Mouse (Mus musculus): ENCODE results near the gene Abcc4. TPM values are rescaled to one million over a fixed set of nuclear protein-coding genes. Genes with fewer than 3 reads are reported as not detected.
"Not testable (repeated sequence)": the region's sequence is repeated elsewhere in the genome, so short reads cannot be mapped to it uniquely, and the experiment has no call there.

Gene Abcc4
- polyA plus RNA-seq, 1 experiment from 2014 or later: 1.6 TPM

DNA sequence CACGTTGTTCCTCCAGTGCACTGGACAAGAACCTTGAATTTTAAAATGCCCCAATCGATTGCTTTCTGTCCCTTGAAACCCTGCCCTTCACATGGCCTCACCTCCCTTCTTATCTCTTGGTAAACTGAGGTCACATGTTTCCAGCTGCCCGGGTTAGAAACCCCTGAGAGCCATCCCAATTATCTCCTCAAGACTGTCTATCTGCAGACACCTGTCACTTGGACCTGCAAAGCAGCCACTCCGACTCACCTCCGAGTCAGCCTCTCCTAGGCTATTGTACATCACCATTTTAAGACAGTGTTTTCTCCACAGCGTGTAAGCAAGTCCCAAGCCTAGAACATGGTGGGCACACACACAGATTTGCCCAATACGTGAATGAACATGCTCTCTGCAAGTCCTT is 31.8 kb downstream of the Abcc4 start:
- 83% methylated on average over 7 of the region's 7 CpGs for whole genome bisulfite sequencing
- no peak overlapping the region for H3K27ac ChIP-seq
- no peak for ATAC-seq

DNA sequence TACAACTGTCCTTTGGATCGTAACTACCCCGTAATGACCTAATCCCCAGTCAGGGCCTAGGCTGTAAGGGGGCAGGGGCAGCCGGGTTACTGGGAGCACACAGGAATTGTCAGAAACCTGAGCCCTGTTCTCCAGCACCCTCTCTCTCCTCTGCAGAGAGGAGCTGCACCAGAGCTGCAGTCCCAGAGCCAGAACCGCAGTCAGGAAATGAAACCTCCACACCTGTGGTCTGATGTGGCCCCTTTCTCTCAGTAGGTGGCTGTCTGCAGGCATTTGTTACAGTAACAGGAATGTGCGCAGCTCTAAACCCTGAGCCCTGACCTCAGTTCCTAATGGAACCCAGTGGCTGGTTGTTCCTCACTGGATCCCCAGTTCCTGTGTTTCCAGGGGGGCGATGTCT is 32.5 kb downstream of the Abcc4 start:
- 74% methylated on average over 6 of the region's 6 CpGs for WGBS
- no peak overlapping the region for H3K9ac ChIP-seq (replicated peaks)
- H3K9me3 ChIP-seq: no peaks in the 10 kb centered on the region
- H3K4me3 ChIP-seq (replicated peaks): no peak overlapping the region
- no peak overlapping the region for H3K4me2 ChIP-seq (replicated peaks)
- H3K27me3 ChIP-seq: no peaks in the 10 kb centered on the region
- no peak overlapping the region for H3K27ac ChIP-seq
- ATAC-seq: no peak
- H3K4me1 ChIP-seq (replicated peaks): peaks cover 5% of the 10 kb centered on the region; the same call in 1 of the 2 replicates
- H3K36me3 ChIP-seq: no peaks in the 10 kb centered on the region

More for the DNA sequence above, 31.8 kb downstream of the Abcc4 start:
- H3K36me3 ChIP-seq: no peaks in the 10 kb centered on the region
- H3K9me3 ChIP-seq: no peaks in the 10 kb centered on the region
- H3K4me1 ChIP-seq (replicated peaks): peaks cover 5% of the 10 kb centered on the region; the same call in 1 of the 2 replicates
- H3K9ac ChIP-seq (replicated peaks): no peak overlapping the region
- H3K4me2 ChIP-seq (replicated peaks): no peak overlapping the region
- H3K27me3 ChIP-seq: no peaks in the 10 kb centered on the region
- no peak overlapping the region for H3K4me3 ChIP-seq (replicated peaks)

DNA sequence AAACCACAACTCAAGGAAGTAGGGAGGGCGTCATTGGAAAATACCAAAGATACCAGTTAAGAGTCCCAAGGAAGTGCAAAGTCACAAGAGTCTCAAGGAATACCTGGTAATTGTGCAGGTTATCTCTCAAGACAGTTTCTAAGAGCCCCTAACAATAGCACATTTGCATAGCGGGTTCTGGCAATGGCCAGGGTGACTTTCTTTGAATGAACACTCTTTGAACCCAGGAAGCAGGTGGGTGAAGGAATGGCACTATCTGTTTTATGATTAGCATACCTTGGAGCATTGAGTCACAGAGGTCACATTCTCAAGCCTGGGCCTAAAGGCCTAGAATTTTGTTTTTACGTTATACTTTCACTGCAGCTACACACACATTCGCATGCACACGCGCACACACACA is 33.1 kb downstream of the Abcc4 start:
- WGBS: 96% methylated on average over 6 of the region's 6 CpGs
- H3K4me3 ChIP-seq (replicated peaks); H3K9me3 ChIP-seq; H3K27ac ChIP-seq; H3K36me3 ChIP-seq; H3K9ac ChIP-seq (replicated peaks); H3K27me3 ChIP-seq; ATAC-seq; H3K4me1 ChIP-seq (replicated peaks); H3K4me2 ChIP-seq (replicated peaks): not testable (repeated sequence)

DNA sequence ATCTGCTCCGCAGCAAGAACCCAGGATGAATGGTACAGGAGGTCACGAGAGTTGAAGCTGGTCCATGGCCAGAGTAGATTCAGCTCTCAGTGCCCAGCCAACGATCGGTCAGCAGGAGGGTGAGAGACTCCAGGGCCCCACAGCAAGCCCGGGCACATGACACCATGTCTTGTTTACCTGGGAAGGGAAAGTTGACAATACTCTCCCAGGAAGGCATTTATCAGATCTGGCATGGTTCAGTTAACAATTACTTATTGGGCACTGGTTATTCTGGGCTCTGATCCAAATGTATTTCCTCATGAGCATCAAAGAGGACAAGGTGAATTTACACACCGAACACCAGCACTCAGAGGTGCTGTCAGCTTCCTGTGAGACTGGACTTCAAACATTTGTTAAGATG is 38.5 kb downstream of the Abcc4 start:
- H3K9me3 ChIP-seq: no peaks in the 10 kb centered on the region
- no peaks in the 10 kb centered on the region for H3K27me3 ChIP-seq
- no peak overlapping the region for H3K27ac ChIP-seq
- no peak for ATAC-seq
- H3K4me3 ChIP-seq (replicated peaks): no peak overlapping the region
- 85% methylated on average over 6 of the region's 6 CpGs for whole genome bisulfite sequencing
- H3K9ac ChIP-seq (replicated peaks): no peak overlapping the region
- no peaks in the 10 kb centered on the region for H3K4me1 ChIP-seq (replicated peaks)
- H3K36me3 ChIP-seq: no peaks in the 10 kb centered on the region
- H3K4me2 ChIP-seq (replicated peaks): no peak overlapping the region

DNA sequence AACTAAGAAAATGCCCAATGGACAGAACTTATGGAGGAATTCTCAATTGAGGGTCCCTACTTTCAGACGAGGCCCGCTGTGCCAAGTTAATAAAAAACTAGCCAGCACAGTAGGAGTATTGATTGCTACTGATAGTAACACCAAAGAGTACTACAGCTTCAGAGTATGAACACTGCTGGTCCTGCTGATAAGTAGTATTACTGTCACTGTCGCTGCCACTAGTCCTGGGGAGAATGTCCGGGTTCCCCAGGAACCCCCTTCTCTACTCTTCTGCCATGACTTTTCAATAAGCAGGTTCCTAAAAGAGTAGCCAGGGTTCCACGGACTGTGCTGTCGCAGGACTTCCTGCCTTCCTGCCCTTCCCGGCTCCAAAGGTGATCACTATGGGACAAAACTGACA is 41.4 kb downstream of the Abcc4 start:
- H3K4me2 ChIP-seq (replicated peaks): no peak overlapping the region
- H3K4me3 ChIP-seq (replicated peaks): no peak overlapping the region
- ATAC-seq: no peak
- H3K9ac ChIP-seq (replicated peaks): no peak overlapping the region
- H3K27ac ChIP-seq: no peak overlapping the region
- H3K36me3 ChIP-seq: no peaks in the 10 kb centered on the region
- 92% methylated on average over 7 of the region's 7 CpGs for WGBS
- no peaks in the 10 kb centered on the region for H3K4me1 ChIP-seq (replicated peaks)
- no peaks in the 10 kb centered on the region for H3K9me3 ChIP-seq
- no peaks in the 10 kb centered on the region for H3K27me3 ChIP-seq

DNA sequence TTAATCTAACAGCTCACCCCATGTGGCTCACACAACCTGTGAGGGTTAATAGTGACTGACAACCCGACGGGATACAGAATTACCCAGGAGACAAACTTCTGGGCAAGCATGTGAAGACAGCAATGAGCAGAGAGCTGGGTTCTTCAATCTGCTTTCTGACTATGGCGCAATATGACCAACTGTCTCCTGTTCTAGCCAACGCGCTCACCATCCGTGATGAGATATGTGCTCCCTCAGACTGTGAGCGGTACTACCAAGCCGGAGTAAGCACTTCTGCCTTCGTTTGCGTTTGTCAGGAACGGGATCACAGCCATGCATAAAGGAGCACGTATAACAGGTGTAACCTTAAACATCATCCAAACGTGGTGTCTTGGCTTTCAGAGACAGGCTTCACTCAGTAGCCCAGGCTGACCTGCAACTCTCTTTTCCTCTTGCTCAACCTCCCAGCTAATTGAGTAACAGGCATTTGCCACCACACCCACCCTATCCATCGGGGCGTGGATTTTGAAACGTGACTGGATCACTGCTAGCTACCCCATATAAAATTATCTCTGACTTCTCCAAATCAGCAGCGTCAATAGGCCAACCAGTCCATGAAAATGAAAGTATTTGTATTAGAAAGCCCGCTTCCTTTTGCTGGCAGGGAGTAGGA is 43.3 kb downstream of the Abcc4 start:
- H3K9me3 ChIP-seq: no peaks in the 10 kb centered on the region
- no peaks in the 10 kb centered on the region for H3K27me3 ChIP-seq
- H3K9ac ChIP-seq (replicated peaks): no peak overlapping the region
- H3K36me3 ChIP-seq: no peaks in the 10 kb centered on the region
- H3K4me2 ChIP-seq (replicated peaks): no peak overlapping the region
- no peak overlapping the region for H3K4me3 ChIP-seq (replicated peaks)
- ATAC-seq: no peak
- no peak overlapping the region for H3K27ac ChIP-seq
- WGBS: 92% methylated on average over 18 of the region's 18 CpGs
- H3K4me1 ChIP-seq (replicated peaks): peaks cover 5% of the 10 kb centered on the region

DNA sequence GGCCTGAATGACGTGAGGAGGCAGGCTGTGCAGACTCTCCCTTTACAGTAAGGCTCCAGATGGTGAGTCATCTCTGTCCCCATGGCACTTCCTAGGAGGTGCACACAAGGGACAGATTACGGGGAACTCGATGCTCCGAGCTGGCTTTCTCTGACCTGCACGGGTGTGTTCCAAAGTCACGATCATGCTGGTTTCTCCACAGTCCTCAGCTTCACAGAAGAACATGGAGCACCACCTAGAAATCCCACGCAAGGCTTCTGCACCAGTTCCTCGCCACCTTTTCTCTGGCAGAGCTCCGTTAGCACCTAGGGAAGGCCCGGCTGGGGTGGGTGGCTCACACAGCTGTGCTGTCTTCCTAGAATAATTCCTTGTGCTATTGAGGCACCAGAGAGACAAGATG is 43.9 kb downstream of the Abcc4 start:
- H3K9me3 ChIP-seq: no peaks in the 10 kb centered on the region
- WGBS: 90% methylated on average over 10 of the region's 10 CpGs
- no peaks in the 10 kb centered on the region for H3K36me3 ChIP-seq
- no peak overlapping the region for H3K27ac ChIP-seq
- peaks cover 7% of the 10 kb centered on the region for H3K4me1 ChIP-seq (replicated peaks)
- H3K4me2 ChIP-seq (replicated peaks): no peak overlapping the region
- H3K9ac ChIP-seq (replicated peaks): no peak overlapping the region
- no peak for ATAC-seq
- no peak overlapping the region for H3K4me3 ChIP-seq (replicated peaks)
- H3K27me3 ChIP-seq: no peaks in the 10 kb centered on the region

DNA sequence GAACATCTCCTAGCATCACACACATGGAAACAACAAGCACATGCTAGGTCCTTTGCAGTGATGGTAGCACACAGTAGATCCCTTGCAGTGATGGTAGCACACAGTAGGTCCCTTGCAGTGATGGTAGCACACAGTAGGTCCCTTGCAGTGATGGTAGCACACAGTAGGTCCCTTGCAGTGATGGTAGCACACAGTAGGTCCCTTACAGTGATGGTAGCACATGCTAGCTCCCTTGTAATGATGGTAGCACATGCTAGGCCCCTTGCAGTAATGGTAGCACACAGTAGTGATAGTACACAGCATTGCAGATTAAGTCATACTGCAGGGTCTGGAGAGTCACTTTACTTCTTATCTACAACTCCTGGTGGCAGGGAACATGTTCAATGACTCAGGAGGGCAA is 46.8 kb downstream of the Abcc4 start:
- H3K4me2 ChIP-seq (replicated peaks): no peak overlapping the region
- H3K9me3 ChIP-seq: no peaks in the 10 kb centered on the region
- no peaks in the 10 kb centered on the region for H3K27me3 ChIP-seq
- H3K27ac ChIP-seq: no peak overlapping the region
- no peak for ATAC-seq
- H3K9ac ChIP-seq (replicated peaks): no peak overlapping the region
- no peak overlapping the region for H3K4me3 ChIP-seq (replicated peaks)
- H3K4me1 ChIP-seq (replicated peaks): peaks cover 7% of the 10 kb centered on the region
- H3K36me3 ChIP-seq: no peaks in the 10 kb centered on the region

DNA sequence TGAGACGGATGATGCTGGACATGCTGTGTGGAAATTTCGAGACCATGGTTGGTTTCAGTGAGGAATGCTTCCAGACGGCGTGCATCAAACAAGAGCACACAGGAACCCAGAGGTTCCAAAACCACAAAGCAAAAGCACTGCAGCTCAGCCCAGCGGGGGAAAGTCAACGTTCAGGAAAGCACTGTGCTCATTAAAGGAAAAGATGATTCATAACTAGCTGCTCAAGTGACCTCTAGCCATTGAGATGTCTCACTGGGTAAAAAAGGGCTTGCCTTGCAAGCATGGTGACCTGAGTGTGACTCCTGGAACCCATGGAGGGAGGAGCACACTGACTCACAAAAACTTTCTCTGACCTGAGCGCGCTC is 47.7 kb downstream of the Abcc4 start:
- H3K4me1 ChIP-seq (replicated peaks): peaks cover 7% of the 10 kb centered on the region
- ATAC-seq: no peak
- 59% methylated on average over 8 of the region's 8 CpGs for WGBS

DNA sequence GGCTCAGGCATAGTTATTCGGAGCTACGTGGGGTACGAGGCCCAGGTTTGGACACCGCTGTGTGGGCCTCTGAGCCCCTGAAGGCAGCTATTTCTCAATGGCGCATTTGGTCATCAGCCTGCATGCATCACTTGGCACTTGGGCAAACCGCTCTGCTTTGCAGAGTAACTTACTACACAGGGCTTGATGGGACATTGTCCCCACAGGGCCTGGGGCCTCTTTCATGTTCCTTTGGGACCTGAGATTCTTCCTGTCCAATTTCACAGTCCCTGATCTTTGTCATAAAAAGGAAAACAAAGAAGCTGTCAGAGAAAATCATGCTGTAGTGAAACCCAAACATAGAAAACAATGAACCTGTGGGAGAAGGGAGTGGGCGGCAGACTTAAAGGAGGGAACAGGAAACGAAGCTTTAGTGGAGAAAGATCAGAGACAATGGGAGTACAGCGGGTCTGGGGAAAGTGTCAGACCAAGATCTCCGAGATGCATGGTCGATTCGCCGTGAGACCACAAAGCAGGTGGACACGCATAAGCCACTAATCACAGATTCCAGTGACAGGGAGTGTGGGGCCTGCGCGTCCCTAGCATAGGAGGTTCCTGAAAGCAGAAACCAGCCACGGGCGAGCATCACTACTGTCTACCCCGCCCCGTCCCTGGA is 48.2 kb downstream of the Abcc4 start:
- H3K4me2 ChIP-seq (replicated peaks): no peak overlapping the region
- no peaks in the 10 kb centered on the region for H3K36me3 ChIP-seq
- H3K9ac ChIP-seq (replicated peaks): no peak overlapping the region
- no peaks in the 10 kb centered on the region for H3K27me3 ChIP-seq
- no peak; the same call in 1 of the 2 replicates for ATAC-seq
- H3K4me1 ChIP-seq (replicated peaks): peaks cover 7% of the 10 kb centered on the region
- H3K9me3 ChIP-seq: no peaks in the 10 kb centered on the region
- H3K4me3 ChIP-seq (replicated peaks): no peak overlapping the region
- H3K27ac ChIP-seq: no peak overlapping the region
- WGBS: 30% methylated on average over 20 of the region's 20 CpGs

More for the DNA sequence above, 47.7 kb downstream of the Abcc4 start:
- H3K4me3 ChIP-seq (replicated peaks): no peak overlapping the region
- H3K36me3 ChIP-seq: no peaks in the 10 kb centered on the region
- H3K9ac ChIP-seq (replicated peaks): no peak overlapping the region
- H3K9me3 ChIP-seq: no peaks in the 10 kb centered on the region
- H3K27me3 ChIP-seq: no peaks in the 10 kb centered on the region
- no peak overlapping the region for H3K27ac ChIP-seq
- no peak overlapping the region for H3K4me2 ChIP-seq (replicated peaks)

DNA sequence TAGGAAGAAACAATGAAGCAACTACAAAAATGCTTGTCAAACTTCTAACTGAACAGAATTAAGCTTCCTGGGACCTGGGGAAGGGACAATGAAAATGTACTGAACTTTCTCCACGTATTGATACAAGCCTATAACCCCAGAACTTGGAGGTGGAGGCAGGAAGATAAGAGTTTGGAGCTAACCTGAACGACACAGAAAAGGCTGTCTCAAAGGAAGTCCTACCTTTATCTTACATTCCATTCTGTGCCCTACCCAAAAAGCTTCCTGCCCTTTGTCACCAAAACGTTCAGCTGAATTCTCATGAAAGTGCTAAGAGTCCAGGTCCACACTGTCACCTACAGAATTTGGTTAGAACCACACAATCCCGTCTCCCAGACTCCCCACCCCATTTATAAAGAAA is 48.8 kb downstream of the Abcc4 start:
- Histone ChIP-seq H3K36me3 (no peaks in the 10 kb centered on the region), H3K9me3 (no peaks in the 10 kb centered on the region), H3K27ac (no peak overlapping the region), H3K4me3 (replicated peaks) (no peak overlapping the region), H3K4me1 (replicated peaks) (peaks cover 7% of the 10 kb centered on the region), H3K4me2 (replicated peaks) (no peak overlapping the region), H3K27me3 (no peaks in the 10 kb centered on the region), H3K9ac (replicated peaks) (no peak overlapping the region)
- no peak for ATAC-seq
- 47% methylated on average over 4 of the region's 4 CpGs for WGBS

DNA sequence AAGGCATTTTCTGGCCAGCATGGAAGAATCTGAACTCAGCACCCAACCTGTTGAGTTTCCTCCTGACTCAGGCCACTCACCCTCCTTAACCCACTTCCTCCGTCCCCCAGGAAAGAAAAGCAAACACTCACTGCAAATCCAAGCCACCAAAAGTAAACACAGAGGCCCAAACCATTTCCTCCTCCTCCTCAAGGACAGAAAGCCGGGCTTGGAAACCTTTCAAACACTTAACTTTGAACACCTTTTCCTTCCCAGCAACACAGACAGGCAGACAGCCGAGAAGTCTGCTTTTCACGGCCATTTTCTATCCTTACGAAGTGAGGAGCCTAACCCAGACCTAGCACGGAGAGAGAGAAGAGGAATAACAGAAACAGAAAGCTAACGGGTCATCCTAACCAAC is 50.0 kb downstream of the Abcc4 start:
- Histone ChIP-seq H3K4me3 (replicated peaks) (no peak overlapping the region), H3K4me2 (replicated peaks) (no peak overlapping the region), H3K4me1 (replicated peaks) (peaks cover 7% of the 10 kb centered on the region), H3K36me3 (no peaks in the 10 kb centered on the region), H3K27me3 (no peaks in the 10 kb centered on the region), H3K27ac (no peak overlapping the region), H3K9ac (replicated peaks) (no peak overlapping the region), H3K9me3 (no peaks in the 10 kb centered on the region)
- 82% methylated on average over 7 of the region's 7 CpGs for WGBS
- no peak for ATAC-seq

DNA sequence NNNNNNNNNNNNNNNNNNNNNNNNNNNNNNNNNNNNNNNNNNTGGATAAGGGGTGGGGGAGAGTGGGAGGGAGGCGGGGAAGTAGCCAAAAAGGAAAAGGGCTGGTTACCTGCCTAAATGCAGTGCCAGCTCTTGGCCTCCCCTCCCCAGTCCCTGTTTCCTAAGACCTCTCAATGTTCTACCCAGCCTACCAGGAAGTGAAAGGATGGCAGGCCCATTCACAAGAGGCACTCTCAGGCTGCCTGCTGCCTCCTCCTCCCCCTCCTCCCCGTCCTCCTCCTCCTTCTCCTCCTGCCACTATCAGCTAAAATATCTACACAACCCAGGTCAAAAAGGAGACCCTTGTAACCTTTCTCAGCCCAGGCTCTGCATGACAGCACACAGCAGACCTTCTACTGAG is 51.1 kb downstream of the Abcc4 start:
- H3K4me1 ChIP-seq (replicated peaks): peaks cover 7% of the 10 kb centered on the region
- H3K4me2 ChIP-seq (replicated peaks): no peak overlapping the region
- H3K9me3 ChIP-seq: no peaks in the 10 kb centered on the region
- H3K4me3 ChIP-seq (replicated peaks): no peak overlapping the region
- no peak overlapping the region for H3K9ac ChIP-seq (replicated peaks)
- H3K27ac ChIP-seq: no peak overlapping the region
- no peak for ATAC-seq
- no peaks in the 10 kb centered on the region for H3K27me3 ChIP-seq
- H3K36me3 ChIP-seq: no peaks in the 10 kb centered on the region
- 57% methylated on average over 2 of the region's 2 CpGs for WGBS

Data from midbrain, embryonic 13.5 days (tissue).